Mouse (Mus musculus) left cerebral cortex, adult 18-20 months (tissue): Measurements from ENCODE around the gene P4hb. TPM values are rescaled to one million over a fixed set of nuclear protein-coding genes. Genes with fewer than 3 reads are reported as not detected.
A peak's percentile ranks its signal among the peaks of the same experiment; 100 is the strongest.
"Not testable (repeated sequence)": the region's sequence is repeated elsewhere in the genome, so short reads cannot be mapped to it uniquely, and the experiment has no call there.

ENCODE experiments used
- DNase-seq, 2 experiments: peaks; one replicate each; pipeline ENCODE4 v3.0.0; 2021 to 2022; ENCODE audit warnings: low spot score in 2 of 2, mixed read lengths in 1 of 2
- total RNA-seq, 2 experiments: library from RNA; stranded (reverse); gene quantifications; 2 replicates each; pipeline ENCODE4 v1.2.3; 2021

The P4hb gene
- total RNA-seq, 2 experiments from 2014 or later: 127 to 129 TPM

DNA sequence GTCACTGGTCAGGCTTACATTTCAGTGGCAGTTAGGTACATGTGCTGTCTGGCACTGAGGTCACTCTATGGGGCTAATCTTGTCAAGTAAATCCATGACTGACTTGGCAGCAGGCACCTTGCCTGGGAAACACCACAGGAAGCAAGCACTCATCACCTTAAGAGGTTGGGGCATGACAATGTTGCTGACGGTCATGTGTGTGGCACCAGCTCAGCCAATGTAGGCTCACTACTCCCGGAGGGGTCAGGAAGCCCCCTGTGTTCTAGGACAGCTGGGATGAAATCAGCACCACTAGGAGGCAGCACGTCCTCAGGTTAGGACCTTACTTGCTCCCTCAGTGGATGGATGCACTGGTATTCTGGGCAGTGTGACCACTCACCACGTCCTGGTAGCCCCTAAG, 31.1 kb downstream of the P4hb start:
- DNase-seq: no peak

DNA sequence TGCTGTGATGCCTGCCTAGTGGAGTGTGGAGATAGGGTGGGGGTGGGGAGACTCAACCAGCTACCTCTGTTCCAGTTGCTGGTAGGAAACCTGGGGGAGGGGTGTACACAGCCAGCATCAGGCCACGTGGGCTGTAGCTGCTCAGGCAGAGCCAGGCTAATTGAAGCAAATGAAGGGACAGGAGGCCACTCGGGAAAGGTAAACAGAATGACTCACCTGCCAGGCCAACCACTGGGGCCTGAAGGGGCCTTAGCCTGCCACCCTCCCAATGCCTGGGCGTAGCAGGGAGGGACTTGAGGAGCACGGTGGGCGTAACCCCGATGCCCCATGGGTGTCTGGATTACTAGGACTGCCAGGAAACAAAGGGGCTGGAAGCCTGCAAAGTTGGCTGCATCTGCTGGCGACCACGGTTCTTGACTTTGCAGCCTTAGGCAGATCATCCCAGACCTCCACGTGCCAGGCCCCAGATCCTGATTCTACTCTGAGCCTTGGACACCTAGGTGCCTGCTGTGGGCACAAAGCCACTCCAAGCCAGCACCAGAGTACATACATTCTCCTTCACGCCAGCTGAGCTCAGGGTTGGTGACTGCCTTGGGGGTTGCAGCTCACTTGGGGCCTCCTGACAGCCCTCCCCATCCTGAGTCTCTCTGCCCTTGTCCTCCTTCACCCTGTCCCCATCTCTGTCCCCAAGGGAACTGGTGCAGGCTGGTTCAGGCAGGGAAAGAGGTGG, 33.6 kb downstream of the P4hb start:
- no peak for DNase-seq

DNA sequence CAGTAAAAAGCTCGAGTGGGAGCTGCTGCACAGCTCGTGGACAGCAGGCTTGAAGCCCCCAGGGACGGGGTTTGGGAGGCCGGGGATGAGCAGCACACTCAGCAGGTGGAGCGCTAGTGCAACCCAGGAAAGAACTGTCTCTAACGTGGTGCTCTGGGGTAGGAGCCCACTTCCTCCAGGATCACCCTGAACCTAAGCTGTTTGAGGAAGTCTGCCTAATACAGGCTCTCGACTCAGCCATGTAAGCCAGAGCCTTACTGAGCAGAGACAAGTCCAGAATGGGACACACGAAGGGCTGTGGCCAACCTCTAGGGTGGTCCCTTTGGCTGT, 34.1 kb downstream of the P4hb start:
- no peak for DNase-seq

DNA sequence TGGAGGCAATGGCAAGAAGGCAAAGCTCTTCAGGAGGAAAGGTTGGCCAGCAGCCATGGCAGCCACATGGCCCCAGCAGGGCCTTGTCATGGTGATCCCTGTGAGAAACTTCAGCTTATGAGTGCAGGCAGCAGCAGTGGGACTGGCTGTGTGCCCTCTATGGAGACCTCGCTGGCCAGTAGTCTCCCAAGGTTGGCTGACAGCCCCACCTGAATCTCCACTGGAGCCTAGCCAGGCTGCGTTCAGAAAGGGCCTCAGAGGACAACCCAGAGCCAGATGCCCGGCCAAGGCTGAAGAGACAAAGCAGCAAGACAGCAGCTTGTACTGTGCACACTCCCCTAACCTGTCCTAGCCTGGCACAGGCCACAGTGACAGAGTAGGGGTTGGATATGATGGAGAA, 34.6 kb downstream of the P4hb start:
- DNase-seq: no peak

DNA sequence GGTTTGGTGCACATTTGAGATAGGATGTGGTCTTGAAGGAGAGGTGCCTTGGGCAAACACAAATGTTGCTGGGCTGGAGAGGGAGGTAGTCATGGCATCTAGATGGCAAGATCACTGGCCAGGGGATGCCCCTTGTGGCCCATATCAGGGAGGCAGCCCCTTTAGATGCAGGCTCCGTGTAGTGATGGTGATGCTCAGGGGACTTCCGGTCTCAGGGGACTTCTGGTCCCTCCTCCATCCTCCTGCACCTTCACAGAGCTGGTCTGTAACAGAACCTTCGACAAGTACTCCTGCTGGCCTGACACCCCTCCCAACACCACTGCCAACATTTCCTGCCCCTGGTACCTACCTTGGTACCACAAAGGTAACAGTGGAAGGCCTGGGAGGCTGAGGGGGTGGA, 37.2 kb downstream of the P4hb start:
- DNase-seq: no peak

DNA sequence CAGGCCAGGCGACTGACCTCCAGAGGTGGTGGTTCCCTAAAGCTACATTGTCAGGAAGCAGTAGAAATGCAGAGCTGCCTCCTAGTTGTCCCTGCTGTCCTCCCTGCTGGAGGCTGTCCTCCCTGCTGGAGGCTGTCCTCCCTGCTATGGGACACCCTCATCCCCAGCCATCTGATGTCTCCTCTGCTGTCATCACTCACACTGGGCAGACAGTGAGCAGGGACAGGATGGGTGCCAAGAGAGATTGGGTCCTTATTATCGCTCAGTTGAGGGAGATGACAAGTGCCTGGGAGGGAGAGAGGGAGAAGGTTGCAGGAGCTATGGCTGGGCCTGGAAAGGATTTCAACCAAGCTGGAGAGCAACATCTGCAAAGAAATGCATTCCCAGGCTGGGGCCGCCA, 37.9 kb downstream of the P4hb start:
- DNase-seq: no peak

DNA sequence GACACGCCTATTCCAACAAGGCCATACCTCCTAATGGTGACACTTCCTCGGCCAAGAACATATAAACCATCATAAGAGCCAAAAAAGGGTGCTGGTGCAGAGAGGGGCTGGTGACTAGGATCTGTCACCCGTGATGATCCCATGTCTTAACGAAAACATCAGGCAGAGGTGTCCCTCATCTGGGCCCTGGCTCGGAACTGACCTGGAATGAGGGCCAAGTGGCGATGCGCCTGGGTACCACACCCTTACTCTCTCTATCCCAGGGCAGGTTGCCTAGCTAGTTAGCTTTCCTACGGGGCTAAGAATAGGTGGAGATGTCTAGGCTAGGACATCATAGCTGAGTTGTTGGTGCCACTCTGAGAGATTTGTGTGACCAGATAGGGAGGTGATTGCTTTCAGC, 39.0 kb downstream of the P4hb start:
- DNase-seq: no peak

DNA sequence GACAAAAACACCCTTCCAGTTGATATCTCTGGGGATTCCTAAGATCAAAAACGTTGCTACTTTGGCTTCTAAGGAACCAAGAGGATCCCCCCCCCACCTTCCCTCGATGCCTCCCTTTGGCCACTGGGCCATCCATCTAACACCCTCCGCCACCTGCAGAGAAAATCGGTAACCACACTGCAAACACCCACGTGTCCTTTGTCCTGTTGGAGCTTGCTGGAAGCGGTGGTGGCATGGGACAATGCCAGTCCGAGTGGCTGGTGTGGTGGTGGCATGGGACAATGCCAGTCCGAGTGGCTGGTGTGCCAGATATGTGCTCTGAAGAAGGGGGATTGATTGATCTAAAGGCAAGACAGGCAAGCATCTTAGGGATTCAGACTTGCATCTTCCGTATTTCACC, 41.4 kb downstream of the P4hb start:
- no peak for DNase-seq

DNA sequence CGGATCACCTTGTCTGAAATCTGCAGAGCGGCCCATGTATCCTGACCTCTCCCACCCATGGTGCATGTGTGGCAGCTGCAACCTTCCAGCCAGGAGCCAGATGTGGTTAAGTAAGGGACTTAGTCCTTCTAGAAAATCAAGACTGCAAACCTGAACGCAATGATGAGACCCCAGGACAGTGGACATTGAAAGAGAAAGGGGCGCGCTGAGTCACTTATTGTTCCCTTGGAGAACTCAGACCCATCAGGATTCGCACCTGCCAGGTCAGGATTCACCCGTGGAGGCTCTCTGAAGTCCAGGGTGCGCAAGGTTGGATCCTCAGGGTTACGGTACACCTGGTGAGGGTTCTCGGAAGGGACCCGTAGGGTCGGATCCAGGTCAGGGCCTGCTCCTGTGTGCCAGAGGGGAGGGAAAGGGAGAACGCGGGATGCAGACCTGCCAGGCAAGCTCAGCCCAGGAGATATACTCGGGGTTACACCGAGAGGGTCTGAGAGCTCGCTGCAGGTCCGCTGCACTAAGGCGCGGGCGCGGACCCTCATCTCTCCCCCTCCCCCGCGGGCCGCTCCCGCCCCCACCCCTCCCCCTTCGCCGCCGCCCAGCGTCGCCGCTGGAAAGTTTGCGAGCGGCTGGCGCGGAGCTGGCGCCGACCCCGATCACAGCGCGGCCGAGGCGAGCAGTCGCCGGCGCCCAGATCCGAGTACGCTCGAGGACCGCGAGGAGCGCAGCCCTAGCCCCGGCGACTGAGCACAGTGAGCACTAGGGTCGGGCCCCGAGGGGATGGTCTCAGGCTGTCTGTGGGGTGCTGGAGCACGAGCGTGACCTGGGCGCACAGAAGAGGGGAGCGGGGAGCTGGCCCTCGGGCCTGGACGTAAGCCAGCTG, 42.7 kb downstream of the P4hb start, which contains the start of gene Gcgr:
Gene Gcgr (plus strand): TSS at position 615 of the 880 bp plus-strand sequence.
- DNase-seq: no peak

DNA sequence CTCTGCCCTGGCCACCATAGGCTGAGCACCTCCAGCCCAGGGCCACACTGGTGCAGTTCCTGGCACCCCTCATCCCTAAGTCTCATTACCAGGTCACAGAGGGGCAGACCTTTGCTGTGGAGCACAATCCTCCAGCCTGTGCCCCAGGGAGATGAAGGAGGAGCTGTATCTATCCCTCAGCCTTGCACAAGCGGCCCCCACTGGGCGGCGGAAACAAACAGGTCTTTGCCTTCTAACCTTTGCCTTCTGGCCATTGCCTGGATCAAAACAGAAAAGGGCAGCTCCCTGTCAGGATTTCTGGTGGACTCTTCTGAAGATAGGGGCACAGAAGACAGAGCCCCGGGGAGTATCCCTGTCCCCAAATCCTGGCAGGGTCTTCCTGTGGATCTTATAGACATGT, 44.1 kb downstream of the P4hb start:
- DNase-seq: no peak

DNA sequence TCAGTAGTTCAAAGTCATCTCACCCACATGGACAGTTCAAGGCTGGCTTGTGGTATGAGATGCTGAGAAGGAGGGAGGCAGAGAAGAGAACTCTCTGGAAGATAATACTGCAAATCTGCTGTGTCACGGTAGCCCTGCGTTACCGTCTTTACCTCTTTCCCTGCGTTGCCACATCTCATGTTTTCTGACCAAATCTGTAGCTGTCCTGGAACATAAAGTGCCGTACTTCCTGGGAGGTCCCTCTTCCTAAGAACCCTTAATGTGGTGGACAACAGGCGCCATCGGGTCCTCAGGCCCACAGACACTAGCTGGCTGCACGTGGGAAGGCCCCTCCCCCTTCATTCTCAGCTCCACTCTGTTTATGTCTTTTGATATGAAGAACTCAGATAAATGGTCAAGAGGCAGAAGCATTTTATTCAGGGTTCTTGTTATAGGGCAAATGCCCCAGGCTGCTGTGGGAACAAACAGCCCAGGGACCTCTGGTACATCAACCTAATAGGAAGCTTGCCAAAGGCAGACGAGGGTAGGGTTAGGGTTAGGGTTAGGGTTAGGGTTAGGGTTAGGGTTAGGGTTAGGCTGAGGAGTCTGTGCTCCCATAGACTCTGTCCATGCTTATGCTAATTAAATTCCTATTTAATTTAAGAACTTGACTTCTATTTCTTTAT, 45.2 kb downstream of the P4hb start:
- DNase-seq: no peak

DNA sequence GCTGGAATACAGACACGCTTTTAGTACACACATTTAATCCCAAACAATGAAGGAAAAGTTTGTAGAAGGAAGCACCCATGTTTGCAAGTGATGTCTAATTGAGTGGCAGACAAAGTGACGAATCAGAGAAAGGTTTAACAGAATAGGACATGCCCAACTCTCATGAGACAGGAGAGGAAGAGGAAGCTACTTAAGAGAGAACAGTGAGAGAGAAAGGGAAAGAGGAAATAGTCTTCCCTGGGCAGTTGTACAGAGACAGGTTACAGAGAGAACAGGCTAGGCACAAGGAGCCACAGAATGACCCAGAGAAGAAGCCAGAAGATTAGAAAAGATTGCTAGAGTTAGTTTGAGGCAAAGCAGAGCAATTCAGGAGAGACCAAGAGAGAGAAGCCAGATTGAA, 47.1 kb downstream of the P4hb start:
- DNase-seq: no peak

DNA sequence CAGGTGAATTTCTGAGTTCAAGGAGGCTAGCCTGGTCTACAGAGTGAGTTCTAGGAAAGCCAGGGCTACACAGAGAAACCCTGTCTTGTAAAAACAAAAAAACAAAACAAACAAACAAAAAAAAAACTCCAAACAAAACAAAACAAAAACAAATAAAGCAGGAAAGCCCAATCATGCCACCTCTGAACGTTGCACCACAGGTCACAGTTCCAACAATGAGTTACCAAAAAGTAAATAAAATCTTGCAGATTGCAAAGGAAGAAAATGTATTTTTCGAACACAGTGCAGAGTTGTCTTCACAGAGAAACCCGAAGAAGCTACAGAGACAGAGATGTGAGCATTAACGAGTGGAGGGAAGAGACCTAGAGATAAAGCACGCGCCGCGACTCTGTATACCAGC, 50.5 kb downstream of the P4hb start:
- no peak for DNase-seq

DNA sequence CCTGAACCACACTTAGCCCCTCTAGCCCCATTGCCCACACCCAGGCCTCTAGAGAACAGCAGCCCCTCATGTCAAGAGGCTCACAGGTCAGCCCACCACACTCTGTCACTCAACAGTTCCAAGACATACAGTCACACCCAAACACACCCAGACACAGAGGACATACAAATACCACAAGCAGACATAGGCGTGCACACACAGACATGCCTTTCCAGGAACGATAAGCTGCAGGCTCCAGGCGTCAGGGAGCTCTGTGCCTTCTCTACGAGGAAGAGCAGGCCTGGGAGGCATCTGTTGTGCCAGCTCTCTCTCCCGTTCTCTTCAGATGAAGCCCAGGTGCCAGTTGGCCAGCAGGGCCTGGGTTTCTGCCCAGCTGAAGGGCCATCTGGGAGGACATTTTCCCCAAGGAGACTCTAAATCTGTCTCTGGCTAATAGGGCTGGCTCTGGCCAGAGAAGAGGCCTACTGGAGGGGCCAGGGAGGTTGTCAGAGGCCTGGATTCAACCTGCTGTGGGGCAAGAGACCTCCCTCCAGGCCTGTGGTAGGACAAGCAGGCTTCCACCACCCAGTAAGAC, 52.0 kb downstream of the P4hb start:
- no peak for DNase-seq

DNA sequence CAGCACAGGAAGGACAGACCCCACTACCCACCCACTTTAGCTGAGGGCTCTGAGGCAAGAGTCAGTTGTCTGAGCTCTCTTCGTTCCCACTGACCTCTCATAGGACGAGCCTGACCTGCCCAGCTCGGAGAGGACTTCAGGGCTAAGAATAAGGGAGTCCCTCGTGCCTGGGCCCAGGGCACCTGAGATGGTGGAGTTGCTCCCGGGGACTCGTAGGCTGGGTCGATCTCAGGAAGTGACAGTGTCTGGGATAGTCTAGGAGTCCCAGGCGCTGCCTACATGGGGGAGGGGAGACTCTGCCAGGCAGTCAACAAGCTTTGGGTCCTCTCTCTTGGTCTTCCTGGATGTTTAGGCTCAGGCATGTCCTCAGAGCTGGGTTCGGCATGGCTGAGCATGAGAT, 52.6 kb downstream of the P4hb start:
- no peak for DNase-seq

DNA sequence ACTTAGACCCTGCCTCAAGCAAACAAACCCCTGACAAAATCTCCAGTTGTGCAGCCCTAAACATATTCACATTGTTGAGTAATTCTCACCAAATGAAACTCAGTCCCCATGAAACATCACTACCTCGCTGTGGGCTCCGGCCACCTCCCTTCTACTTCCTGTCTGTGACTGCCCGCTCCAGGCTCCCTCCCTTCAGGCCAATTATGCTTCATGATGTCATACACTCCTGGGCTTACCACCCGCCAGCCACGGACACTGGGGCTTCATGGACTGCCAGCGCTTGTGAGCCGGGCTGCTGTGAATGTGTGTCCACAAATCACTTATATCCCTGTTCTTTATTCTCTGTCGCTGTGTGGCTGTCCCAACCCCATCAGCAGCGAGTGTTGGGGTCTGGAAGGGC, 53.3 kb downstream of the P4hb start:
- DNase-seq: no peak

DNA sequence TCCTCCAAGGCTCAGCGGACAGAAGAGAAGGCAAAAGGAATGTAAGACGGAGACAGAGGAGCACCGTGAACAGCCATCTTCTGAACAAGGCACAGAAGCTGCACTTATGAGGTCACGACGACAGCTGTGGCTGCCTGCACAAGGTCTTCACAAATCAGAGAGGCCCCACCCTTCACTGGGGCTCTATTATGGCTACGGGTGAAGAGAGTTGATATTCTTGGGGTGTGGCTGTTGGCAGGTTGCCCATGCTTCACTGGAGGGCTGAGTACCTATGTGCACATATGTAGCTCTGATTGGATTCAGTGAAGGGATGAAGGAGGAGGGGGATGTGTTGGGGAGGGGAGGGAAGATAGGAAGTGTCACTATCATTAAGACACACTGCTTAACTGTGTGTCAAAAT, 54.5 kb downstream of the P4hb start:
- DNase-seq: no peak

DNA sequence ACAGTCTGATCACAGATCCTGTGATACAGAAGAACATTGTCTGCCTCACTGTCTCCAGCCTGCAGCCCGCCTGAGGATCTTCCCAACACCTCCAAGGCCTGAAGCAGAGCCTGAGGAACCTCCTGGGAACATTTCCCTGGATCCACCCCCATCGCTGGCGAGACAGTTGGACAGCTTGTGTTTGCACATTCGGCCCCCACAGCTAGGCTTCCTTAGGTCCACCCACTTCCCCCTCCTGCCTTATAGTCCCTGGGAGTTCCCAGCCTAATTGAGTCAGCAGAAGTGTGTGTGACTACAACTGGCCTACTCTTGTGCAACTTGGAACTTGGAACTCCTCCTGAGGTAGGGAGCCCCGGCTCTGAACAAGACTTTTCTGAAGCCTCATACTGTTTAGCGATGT, 55.0 kb downstream of the P4hb start:
- DNase-seq: peak; percentile 81 to 87

DNA sequence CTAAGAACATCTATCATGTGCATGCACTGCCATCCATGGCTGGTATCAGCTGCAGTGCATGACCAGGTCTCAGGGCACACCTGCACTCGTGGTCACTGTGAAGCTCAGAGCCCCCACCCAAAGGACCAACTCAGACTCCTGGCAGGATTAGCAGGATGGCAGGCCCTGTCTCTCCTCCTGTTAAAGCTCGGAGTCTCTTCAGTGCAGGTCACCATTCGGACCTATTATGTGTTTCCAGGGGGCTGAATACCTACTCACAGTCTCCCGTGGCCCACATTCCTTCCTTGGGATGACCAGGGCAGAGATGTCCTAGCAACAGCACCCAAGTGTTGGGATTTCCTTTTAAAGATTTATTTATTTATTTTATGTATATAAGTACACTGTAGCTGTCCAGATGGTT, 55.9 kb downstream of the P4hb start:
- no peak for DNase-seq

DNA sequence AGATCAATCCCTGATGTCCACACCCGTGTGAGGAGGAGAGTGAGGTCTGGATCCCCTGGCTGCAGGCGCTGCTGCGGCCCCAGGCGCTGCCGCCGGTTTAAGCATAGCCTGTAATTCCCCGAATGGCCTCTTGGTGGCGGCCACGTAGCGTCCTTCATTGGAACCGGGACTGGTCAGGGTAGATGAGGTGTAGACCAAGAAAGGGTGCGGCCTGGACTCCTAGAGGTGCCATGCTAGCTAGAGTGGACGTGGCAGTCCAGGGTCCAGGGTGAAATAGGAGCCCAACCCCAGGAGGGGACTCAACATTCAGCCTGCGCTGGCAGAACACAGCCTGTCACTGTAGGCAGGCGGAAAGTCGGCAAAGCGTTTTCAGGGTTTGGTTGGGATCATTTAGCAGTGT, 57.4 kb downstream of the P4hb start:
- peak; percentile 85 to 92 for DNase-seq

DNA sequence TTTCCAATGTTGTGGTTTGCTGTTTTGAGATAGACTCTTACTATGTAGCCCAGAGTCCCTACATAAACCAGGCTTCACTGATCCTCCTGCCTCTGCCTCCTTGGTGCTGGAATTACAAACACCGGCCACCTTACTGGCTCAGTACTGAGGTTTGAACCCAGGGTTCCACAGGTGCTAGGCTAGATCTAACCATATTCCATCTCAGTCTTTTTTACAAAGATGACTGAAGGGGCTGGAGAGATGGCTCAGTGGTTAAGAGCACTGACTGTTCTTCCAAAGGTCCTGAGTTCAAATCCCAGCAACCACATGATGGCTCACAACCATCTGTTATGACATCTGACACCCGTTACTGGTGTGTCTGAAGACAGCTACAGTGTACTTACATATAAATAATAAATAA, 58.8 kb downstream of the P4hb start:
- not testable (repeated sequence) for DNase-seq
